Mouse (Mus musculus) mouse embryonic stem cell (cell line): ENCODE data around the gene Wdr12.
"Not testable (repeated sequence)": the region's sequence is repeated elsewhere in the genome, so short reads cannot be mapped to it uniquely, and the experiment has no call there.

Experiments
- in situ Hi-C, 2 experiments: fragments of 300-500 bp; cut with MboI; formaldehyde crosslinking; loops; 1 replicate in 1 of 2; 3 replicates in 1 of 2; pipeline ENCODE4 v1.14.3; 2019 to 2020; ENCODE audit warnings: low sequenced_read_pairs in 2 of 2, low pct_unique_long_range_greater_than_20kb in 1 of 2, mixed read lengths in 1 of 2; ENCODE audit not compliant: unreplicated experiment in 1 of 2

The Wdr12 gene

GRCm38 (mm10) chr1:60098024-60098781, at the start of gene Wdr12, which contains the start of gene Carf:
Wdr12 (minus strand) TSS chr1:60098645.
Carf (plus strand) TSS chr1:60098247.
- in situ Hi-C loops, result no loop called here

GRCm38 (mm10) chr1:60137346-60137745, 38.9 kb upstream of the Wdr12 start:
- in situ Hi-C loops, result no loop called here

DNA sequence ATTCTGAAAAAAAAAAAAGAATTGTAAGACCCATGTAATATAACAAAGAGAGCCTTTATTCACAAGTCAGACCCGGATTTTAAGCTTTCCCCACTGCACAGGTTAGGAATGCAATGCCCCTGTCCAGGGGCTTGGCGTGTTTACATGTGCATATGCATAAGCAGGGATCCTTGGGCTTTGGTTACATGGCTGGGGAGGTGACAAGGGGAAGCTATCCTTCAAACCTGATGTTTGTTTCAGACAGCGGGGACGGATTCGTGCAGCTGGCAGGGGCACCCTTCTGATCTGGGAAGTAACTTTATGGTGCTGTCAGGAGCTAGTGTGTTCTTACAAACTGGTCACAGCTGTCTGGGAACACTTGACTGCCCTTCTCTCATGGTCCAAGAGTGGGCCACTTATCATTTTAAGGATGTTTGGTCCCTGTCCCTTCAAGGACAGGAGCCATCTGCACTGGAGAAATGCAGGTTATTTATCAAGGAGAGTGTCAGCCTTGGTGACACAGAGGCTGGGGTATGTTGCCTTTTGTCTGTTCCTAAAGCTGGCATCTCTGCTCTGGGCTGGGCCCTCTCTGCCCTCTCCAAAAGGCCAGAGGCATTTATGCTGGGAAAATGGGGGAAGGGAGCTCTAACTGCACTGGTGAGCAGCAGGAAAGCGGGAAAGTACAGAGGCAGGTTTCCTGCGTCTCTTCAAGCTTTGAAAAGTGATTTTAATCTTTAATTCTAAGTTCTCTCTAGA, 19.4 kb upstream of the Wdr12 start:
- in situ Hi-C loops, result no loop called here

DNA sequence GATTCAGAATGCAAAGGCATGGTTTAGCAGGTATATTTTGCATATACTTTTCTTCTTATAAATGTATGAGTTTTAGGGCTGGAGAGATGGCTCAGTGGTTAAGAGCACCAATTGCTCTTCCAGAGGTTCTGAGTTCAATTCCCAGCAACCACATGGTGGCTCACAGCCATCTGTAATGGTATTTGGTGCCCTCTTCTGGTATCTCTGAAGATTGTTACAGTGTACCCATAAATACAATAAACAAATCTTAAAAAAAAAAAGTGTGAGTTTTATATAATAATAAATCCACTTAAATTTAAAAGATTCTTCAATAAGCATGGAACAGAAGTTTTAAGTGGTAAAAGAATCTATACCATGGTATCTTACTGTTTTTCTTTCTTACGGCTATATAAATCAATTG, 6.1 kb upstream of the Wdr12 start:
- in situ Hi-C loops, result no loop called here

GRCm38 (mm10) chr1:60098839-60099238, 394 bp upstream of the Wdr12 start:
- in situ Hi-C loops, result no loop called here

- in situ Hi-C loops, result no loop called here
Observed at GRCm38 (mm10) chr1:60097277-60098023, 995 bp downstream of the Wdr12 start.

DNA sequence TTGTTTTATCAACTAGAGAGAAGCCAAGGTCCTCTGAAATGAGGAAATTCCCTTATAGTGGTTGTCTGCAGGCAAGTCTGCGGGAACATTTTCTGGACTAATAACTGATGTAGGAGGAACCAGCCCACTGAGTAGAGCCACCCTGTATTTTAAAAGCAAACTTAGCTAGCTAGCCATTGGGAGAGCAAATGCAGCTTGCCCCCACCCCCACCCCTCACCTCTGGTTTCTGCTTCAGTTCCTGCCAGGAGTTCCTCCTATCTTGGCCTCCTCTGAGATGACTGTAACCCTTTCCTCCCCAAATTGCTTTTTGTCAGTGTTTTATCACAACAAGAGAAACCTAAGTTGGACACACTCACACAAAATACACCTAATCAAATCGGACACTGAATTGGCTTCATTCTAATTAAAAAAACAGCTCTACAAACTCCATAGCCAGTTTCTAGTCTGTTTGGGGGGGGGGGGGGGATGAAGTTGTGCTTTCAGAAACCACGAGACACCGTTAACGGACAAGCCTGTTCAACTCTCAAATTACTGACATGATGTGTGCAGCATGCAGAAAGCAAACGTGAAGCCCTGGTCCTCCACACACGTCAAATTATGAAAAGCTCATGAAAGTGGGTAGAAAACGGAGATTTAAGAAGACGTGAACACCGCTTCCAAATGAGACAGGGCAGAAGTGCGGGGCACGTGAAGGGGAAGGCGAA, 1.7 kb downstream of the Wdr12 start:
- in situ Hi-C loops, result no loop called here

DNA sequence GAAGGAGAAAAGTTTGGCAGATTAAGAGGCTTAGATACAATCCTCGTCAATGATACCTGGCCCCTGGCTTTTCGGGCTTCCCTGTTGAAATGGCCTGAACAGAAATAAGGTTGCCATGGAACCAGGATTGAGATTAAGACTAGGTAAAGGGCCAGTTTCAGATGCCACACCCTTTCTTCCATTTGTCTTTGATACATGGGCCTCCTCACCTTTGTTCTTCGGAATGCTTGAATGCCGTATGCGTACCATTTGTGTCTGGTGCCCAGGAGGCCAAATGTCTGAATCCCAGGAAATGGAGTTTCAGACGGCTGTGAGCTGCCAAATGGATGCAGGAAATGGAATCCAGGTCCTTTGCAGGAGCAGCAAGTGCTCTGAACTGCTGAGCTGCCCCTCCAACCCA, 22.0 kb downstream of the Wdr12 start:
- in situ Hi-C loops, result no loop called here

- in situ Hi-C loops, result no loop called here
Observed at GRCm38 (mm10) chr1:60075590-60075989, 22.9 kb downstream of the Wdr12 start.

DNA sequence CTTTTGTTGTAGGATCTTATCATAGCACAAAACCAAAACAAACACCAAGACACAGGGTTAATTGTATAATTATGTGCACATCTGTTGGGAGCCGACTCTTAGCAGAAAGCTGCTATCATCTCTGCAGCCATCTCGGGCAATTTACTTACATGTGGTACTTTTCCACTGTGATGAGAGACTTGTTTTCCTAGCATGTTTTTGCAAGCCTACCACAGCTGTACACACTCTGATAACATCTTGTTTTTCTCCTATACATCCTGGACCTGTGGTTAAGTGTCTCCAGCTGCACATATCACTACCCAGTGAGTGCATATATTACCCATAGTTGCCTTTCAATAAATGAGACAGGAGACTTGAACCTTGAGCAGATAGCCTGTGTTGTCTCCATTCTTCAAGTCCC, 23.5 kb downstream of the Wdr12 start:
- in situ Hi-C loops, result no loop called here

DNA sequence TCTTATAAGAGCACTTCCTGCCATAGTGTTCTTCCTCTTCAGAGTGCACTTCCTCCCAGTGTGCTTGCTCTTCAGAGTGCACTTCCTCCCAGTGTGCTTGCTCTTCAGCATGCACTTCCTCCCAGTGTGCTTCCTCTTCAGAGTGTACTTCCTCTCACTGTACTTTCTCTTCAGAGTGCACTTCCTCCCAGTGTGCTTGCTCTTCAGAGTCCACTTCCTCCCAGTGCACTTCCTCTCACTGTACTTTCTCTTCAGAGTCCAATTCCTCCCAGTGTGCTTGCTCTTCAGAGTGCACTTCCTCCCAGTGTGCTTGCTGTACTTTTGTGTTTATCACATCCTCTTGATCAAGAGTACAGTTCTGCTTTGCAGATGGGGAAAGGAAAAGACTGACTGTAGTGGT, 27.7 kb downstream of the Wdr12 start:
- in situ Hi-C loops, result not testable (repeated sequence)

DNA sequence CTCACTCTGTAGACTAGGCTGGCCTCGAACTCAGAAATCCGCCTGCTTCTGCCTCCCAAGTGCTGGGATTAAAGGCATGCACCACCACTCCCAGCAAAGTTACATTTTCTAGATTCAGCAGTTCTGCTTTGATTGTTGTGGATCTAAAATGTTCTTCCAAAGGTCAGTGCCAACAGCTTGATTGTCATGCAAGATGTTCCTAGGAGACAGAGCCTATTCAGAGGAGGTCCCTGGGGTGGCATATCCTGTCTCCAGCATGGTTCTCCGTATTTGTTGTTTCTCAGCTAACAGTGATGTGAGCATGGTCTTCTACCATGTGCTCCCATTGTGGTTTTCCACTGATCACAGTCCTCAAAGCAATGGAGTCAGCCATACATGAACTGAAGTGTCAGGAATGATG, 42.1 kb downstream of the Wdr12 start:
- in situ Hi-C loops, result no loop called here

- in situ Hi-C loops, result no loop called here
Observed at GRCm38 (mm10) chr1:60054659-60055058, 43.8 kb downstream of the Wdr12 start.

DNA sequence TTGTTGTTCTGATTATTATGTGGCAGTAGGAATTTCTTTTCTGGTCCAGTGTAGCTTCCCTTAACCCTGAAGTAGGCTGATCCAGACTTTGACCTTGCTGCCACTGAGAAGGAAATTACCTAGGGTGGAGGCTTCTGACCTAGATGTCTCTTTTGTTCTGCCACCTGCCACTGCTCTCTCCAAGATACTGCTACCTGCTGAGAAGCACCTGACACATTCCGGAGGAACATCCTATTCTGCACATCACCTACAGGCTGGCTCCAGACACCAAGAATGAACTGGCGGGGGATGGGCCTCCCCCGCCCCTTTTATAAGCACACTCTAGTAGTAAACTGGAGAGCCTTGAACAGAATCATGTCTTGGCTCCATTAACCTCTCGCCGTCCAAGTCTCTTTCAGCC, 51.0 kb downstream of the Wdr12 start:
- in situ Hi-C loops, result not testable (repeated sequence)

DNA sequence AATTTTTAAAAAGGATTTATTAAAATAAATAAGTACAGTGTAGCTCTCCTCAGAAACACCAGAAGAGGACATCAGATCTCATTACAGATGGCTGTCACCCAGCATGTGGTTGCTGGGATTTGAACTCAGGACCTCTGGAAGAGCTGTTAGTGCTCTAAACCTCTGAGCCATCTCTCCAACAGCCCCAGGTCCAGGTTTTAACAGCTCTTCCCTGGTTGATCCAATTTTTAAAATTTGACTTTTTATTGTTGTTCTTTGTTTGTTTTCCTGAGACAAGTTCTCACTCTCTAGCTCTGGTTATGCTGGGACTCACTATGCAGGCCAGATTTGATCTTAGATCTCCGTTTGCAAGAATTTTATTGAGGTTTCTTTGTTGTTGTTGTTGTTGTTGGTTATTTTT, 53.9 kb downstream of the Wdr12 start:
- in situ Hi-C loops, result no loop called here

- in situ Hi-C loops, result no loop called here
Observed at GRCm38 (mm10) chr1:60042796-60043469, 55.5 kb downstream of the Wdr12 start, which contains the start of gene Ica1l. Ica1l (minus strand) TSS chr1:60043184.

- in situ Hi-C loops, result no loop called here
Observed at GRCm38 (mm10) chr1:60042398-60042795, 56.0 kb downstream of the Wdr12 start.

- in situ Hi-C loops, result no loop called here
Observed at GRCm38 (mm10) chr1:60035044-60035443, 63.4 kb downstream of the Wdr12 start.
